Mouse (Mus musculus): ENCODE data around the gene Crebbp. TPM values are rescaled to one million over a fixed set of nuclear protein-coding genes. Genes with fewer than 3 reads are reported as not detected.
"Not testable (repeated sequence)": the region's sequence is repeated elsewhere in the genome, so short reads cannot be mapped to it uniquely, and the experiment has no call there.

The Crebbp gene
- polyA plus RNA-seq (2014; fragmentation: Nextera tagmentation; extraction: Ambion mirVana) = 20.5 and 27.9 TPM in 2 replicates

- peak; percentile 91 for ATAC-seq (replicated peaks; ENCODE audit: insufficient number of reproducible peaks, low FRiP score, low TSS enrichment)
- Histone ChIP-seq H3K27me3 (ENCODE audit: control insufficient read depth, insufficient read depth, low read length) (0 out of 2 replicates have a peak, but pooled peaks cover 5% of the 10 kb centered on the region), H3K36me3 (ENCODE audit: control insufficient read depth, insufficient read depth, low read length) (no peaks in the 10 kb centered on the region), H3K4me3 (ENCODE audit: low read depth, low read length) (peak within 1 kb of the TSS; percentile 94), H3K9ac (ENCODE audit: low read depth, low read length) (peak within 1 kb of the TSS; percentile 92), H3K4me2 (peak within 1 kb of the TSS; percentile 96), H3K27ac (ENCODE audit: low read depth, low read length) (peak within 1 kb of the TSS; percentile 94), H3K9me3 (replicated peaks; ENCODE audit: control insufficient read depth, low read length) (no peaks in the 10 kb centered on the region), H3K4me1 (ENCODE audit: control insufficient read depth, insufficient read depth, low read length) (peaks cover 15% of the 10 kb centered on the region)
- under 1% methylated on average over 81 of the region's 92 CpGs for WGBS (ENCODE audit: insufficient replicate concordance)
These were observed at the start of gene Crebbp for GRCm38 (mm10) chr16:4213799-4214551. Gene Crebbp, minus strand, starts transcription at chr16:4213997.

GRCm38 (mm10) chr16:4263486-4263885 lies 49.7 kb upstream of the Crebbp start:
- Histone ChIP-seq H3K9me3 (replicated peaks; ENCODE audit: control insufficient read depth, low read length) (no peaks in the 10 kb centered on the region), H3K4me1 (ENCODE audit: control insufficient read depth, insufficient read depth, low read length) (peaks cover 6% of the 10 kb centered on the region; the same call in 1 of the 2 replicates), H3K27ac (ENCODE audit: low read depth, low read length) (no peak overlapping the region), H3K4me3 (ENCODE audit: low read depth, low read length) (no peak overlapping the region), H3K9ac (ENCODE audit: low read depth, low read length) (no peak overlapping the region), H3K27me3 (ENCODE audit: control insufficient read depth, insufficient read depth, low read length) (no peaks in the 10 kb centered on the region), H3K36me3 (ENCODE audit: control insufficient read depth, insufficient read depth, low read length) (no peaks in the 10 kb centered on the region), H3K4me2 (no peak overlapping the region)
- ATAC-seq (replicated peaks; ENCODE audit: insufficient number of reproducible peaks, low FRiP score, low TSS enrichment) = no peak
- WGBS (ENCODE audit: insufficient replicate concordance) = 67% methylated on average over 3 of the region's 3 CpGs

- no peaks in the 10 kb centered on the region for H3K36me3 ChIP-seq (ENCODE audit: control insufficient read depth, insufficient read depth, low read length)
- H3K9me3 ChIP-seq (replicated peaks; ENCODE audit: control insufficient read depth, low read length) = no peaks in the 10 kb centered on the region
- no peak overlapping the region for H3K4me3 ChIP-seq (ENCODE audit: low read depth, low read length)
- H3K9ac ChIP-seq (ENCODE audit: low read depth, low read length) = no peak overlapping the region
- no peak overlapping the region for H3K4me2 ChIP-seq
- no peak for ATAC-seq (replicated peaks; ENCODE audit: insufficient number of reproducible peaks, low FRiP score, low TSS enrichment)
- 77% methylated on average over 2 of the region's 2 CpGs for WGBS (ENCODE audit: insufficient replicate concordance)
- H3K27me3 ChIP-seq (ENCODE audit: control insufficient read depth, insufficient read depth, low read length) = no peaks in the 10 kb centered on the region
- H3K4me1 ChIP-seq (ENCODE audit: control insufficient read depth, insufficient read depth, low read length) = no peaks in the 10 kb centered on the region
- no peak overlapping the region for H3K27ac ChIP-seq (ENCODE audit: low read depth, low read length)
These were observed 43.7 kb upstream of the Crebbp start for GRCm38 (mm10) chr16:4257546-4257945.

- H3K4me2 ChIP-seq = no peak overlapping the region
- H3K27me3 ChIP-seq (ENCODE audit: control insufficient read depth, insufficient read depth, low read length) = no peaks in the 10 kb centered on the region
- no peak overlapping the region for H3K27ac ChIP-seq (ENCODE audit: low read depth, low read length)
- H3K4me3 ChIP-seq (ENCODE audit: low read depth, low read length) = no peak overlapping the region
- H3K9ac ChIP-seq (ENCODE audit: low read depth, low read length) = no peak overlapping the region
- 82% methylated on average over 3 of the region's 3 CpGs for WGBS (ENCODE audit: insufficient replicate concordance)
- H3K9me3 ChIP-seq (replicated peaks; ENCODE audit: control insufficient read depth, low read length) = no peaks in the 10 kb centered on the region
- H3K4me1 ChIP-seq (ENCODE audit: control insufficient read depth, insufficient read depth, low read length) = no peaks in the 10 kb centered on the region
- ATAC-seq (replicated peaks; ENCODE audit: insufficient number of reproducible peaks, low FRiP score, low TSS enrichment) = no peak
- H3K36me3 ChIP-seq (ENCODE audit: control insufficient read depth, insufficient read depth, low read length) = no peaks in the 10 kb centered on the region
These were observed 35.0 kb upstream of the Crebbp start for GRCm38 (mm10) chr16:4248791-4249190.

- H3K9ac ChIP-seq (ENCODE audit: low read depth, low read length); ATAC-seq (replicated peaks; ENCODE audit: insufficient number of reproducible peaks, low FRiP score, low TSS enrichment); H3K36me3 ChIP-seq (ENCODE audit: control insufficient read depth, insufficient read depth, low read length); H3K27me3 ChIP-seq (ENCODE audit: control insufficient read depth, insufficient read depth, low read length); H3K4me3 ChIP-seq (ENCODE audit: low read depth, low read length); H3K27ac ChIP-seq (ENCODE audit: low read depth, low read length); H3K4me2 ChIP-seq; H3K9me3 ChIP-seq (replicated peaks; ENCODE audit: control insufficient read depth, low read length); H3K4me1 ChIP-seq (ENCODE audit: control insufficient read depth, insufficient read depth, low read length): not testable (repeated sequence)
- 85% methylated on average over 1 of the region's 1 CpGs for WGBS (ENCODE audit: insufficient replicate concordance)
These were observed 31.4 kb upstream of the Crebbp start for GRCm38 (mm10) chr16:4245241-4245640.

- H3K36me3 ChIP-seq (ENCODE audit: control insufficient read depth, insufficient read depth, low read length) = no peaks in the 10 kb centered on the region
- ATAC-seq (replicated peaks; ENCODE audit: insufficient number of reproducible peaks, low FRiP score, low TSS enrichment) = no peak
- WGBS (ENCODE audit: insufficient replicate concordance) = 84% methylated on average over 4 of the region's 4 CpGs
- H3K4me3 ChIP-seq (ENCODE audit: low read depth, low read length) = no peak overlapping the region
- no peak overlapping the region for H3K4me2 ChIP-seq
- no peaks in the 10 kb centered on the region for H3K9me3 ChIP-seq (replicated peaks; ENCODE audit: control insufficient read depth, low read length)
- H3K27me3 ChIP-seq (ENCODE audit: control insufficient read depth, insufficient read depth, low read length) = no peaks in the 10 kb centered on the region
- no peak overlapping the region for H3K27ac ChIP-seq (ENCODE audit: low read depth, low read length)
- no peaks in the 10 kb centered on the region for H3K4me1 ChIP-seq (ENCODE audit: control insufficient read depth, insufficient read depth, low read length)
- no peak overlapping the region for H3K9ac ChIP-seq (ENCODE audit: low read depth, low read length)
These were observed 22.3 kb upstream of the Crebbp start for GRCm38 (mm10) chr16:4236131-4236530.

GRCm38 (mm10) chr16:4235587-4235986 lies 21.8 kb upstream of the Crebbp start:
- Histone ChIP-seq H3K4me2 (no peak overlapping the region), H3K9me3 (replicated peaks; ENCODE audit: control insufficient read depth, low read length) (no peaks in the 10 kb centered on the region), H3K4me1 (ENCODE audit: control insufficient read depth, insufficient read depth, low read length) (no peaks in the 10 kb centered on the region), H3K36me3 (ENCODE audit: control insufficient read depth, insufficient read depth, low read length) (no peaks in the 10 kb centered on the region), H3K9ac (ENCODE audit: low read depth, low read length) (no peak overlapping the region), H3K4me3 (ENCODE audit: low read depth, low read length) (no peak overlapping the region), H3K27ac (ENCODE audit: low read depth, low read length) (no peak overlapping the region), H3K27me3 (ENCODE audit: control insufficient read depth, insufficient read depth, low read length) (no peaks in the 10 kb centered on the region)
- no peak for ATAC-seq (replicated peaks; ENCODE audit: insufficient number of reproducible peaks, low FRiP score, low TSS enrichment)

GRCm38 (mm10) chr16:4225841-4226240 lies 12.0 kb upstream of the Crebbp start:
- Histone ChIP-seq H3K4me2 (no peak overlapping the region), H3K4me3 (ENCODE audit: low read depth, low read length) (no peak overlapping the region), H3K9me3 (replicated peaks; ENCODE audit: control insufficient read depth, low read length) (no peaks in the 10 kb centered on the region), H3K4me1 (ENCODE audit: control insufficient read depth, insufficient read depth, low read length) (no peaks in the 10 kb centered on the region), H3K9ac (ENCODE audit: low read depth, low read length) (no peak overlapping the region), H3K36me3 (ENCODE audit: control insufficient read depth, insufficient read depth, low read length) (no peaks in the 10 kb centered on the region), H3K27ac (ENCODE audit: low read depth, low read length) (no peak overlapping the region), H3K27me3 (ENCODE audit: control insufficient read depth, insufficient read depth, low read length) (no peaks in the 10 kb centered on the region)
- ATAC-seq (replicated peaks; ENCODE audit: insufficient number of reproducible peaks, low FRiP score, low TSS enrichment) = no peak
- WGBS (ENCODE audit: insufficient replicate concordance) = 88% methylated on average over 2 of the region's 2 CpGs
